Mouse (Mus musculus): ENCODE data around the gene Slco3a1. TPM values are rescaled to one million over a fixed set of nuclear protein-coding genes. Genes with fewer than 3 reads are reported as not detected.

The Slco3a1 gene
- polyA plus RNA-seq, 1 experiment from 2014 or later = 19.5 TPM

DNA sequence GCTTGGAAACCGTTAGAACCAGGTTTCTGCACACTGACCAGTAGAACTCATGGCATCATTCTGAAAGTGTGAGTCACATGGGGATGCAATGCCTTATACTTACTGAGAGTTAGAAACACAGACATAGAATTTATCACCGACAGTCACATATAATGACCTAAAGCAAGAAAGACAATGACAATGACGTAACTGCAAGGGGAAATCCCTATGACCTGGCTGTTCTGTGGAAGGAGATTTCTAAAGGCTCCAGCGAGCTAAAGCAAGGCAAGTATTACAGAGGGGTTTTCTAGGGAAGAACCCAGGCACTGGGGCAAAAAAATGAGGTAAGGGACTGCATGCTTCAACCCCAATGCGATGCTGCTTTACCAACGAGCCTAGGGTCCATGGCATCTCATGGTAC, 26.9 kb downstream of the Slco3a1 start:
- no peak for ATAC-seq (ENCODE audit: extremely low read depth, insufficient number of reproducible peaks, low FRiP score, low TSS enrichment)
- H3K27ac ChIP-seq (replicated peaks) = peak overlapping the region; percentile 33
- no peak overlapping the region for H3K4me2 ChIP-seq
- H3K9me3 ChIP-seq = no peaks in the 10 kb centered on the region
- H3K9ac ChIP-seq = no peak overlapping the region
- no peaks in the 10 kb centered on the region for H3K36me3 ChIP-seq
- H3K4me1 ChIP-seq = peaks cover 73% of the 10 kb centered on the region
- H3K27me3 ChIP-seq (replicated peaks) = no peaks in the 10 kb centered on the region
- no peak overlapping the region for H3K4me3 ChIP-seq
- 76% methylated on average over 6 of the region's 6 CpGs for whole genome bisulfite sequencing

DNA sequence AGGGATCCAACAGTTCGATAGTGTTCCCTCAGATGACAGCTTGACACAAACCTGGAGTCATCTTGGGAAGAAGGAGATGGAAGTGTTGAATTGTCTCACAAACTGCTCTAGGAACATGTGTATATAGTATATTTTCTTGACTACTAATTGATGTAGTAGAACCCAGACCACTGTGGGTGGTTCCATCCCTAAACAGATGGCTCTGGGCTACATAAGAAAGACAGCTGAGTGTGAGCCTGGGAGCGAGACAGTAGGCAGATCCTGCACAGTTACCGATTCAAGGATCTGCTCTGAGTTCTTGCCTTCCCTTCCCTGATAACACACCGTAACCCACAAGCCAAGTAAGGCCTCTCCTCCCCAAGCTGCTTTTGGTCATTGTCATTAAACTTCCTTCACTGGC, 28.6 kb downstream of the Slco3a1 start:
- Histone ChIP-seq H3K9me3 (no peaks in the 10 kb centered on the region), H3K27ac (replicated peaks) (no peak overlapping the region), H3K36me3 (no peaks in the 10 kb centered on the region), H3K27me3 (replicated peaks) (no peaks in the 10 kb centered on the region), H3K4me1 (peaks cover 70% of the 10 kb centered on the region), H3K4me3 (no peak overlapping the region), H3K4me2 (no peak overlapping the region), H3K9ac (no peak overlapping the region)
- WGBS = 61% methylated on average over 4 of the region's 4 CpGs
- ATAC-seq (ENCODE audit: extremely low read depth, insufficient number of reproducible peaks, low FRiP score, low TSS enrichment) = no peak

DNA sequence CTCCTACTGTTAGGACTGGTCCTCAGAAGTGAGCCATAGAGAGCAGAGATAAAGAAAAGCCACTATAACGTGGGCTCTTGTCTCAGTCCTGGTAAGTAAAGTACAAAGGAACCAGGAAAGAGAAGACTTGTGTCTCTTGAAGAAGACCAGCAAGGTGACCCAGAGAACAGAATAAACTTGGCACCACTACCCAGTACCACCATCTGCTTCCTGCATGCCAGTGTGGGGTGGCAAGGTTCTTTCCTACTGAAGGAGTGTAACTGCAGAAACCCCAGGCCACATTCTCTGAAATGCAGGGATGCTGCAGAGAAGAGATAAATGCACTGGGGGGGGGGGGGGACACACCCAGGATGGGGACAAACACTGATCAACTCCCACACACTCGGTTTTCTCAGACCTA, 29.0 kb downstream of the Slco3a1 start:
- Histone ChIP-seq H3K27ac (replicated peaks) (no peak overlapping the region), H3K4me2 (no peak overlapping the region), H3K4me3 (no peak overlapping the region), H3K27me3 (replicated peaks) (no peaks in the 10 kb centered on the region), H3K9me3 (no peaks in the 10 kb centered on the region), H3K4me1 (peaks cover 73% of the 10 kb centered on the region), H3K9ac (no peak overlapping the region), H3K36me3 (no peaks in the 10 kb centered on the region)
- no peak for ATAC-seq (ENCODE audit: extremely low read depth, insufficient number of reproducible peaks, low FRiP score, low TSS enrichment)
- WGBS = 46% methylated on average over 2 of the region's 2 CpGs

DNA sequence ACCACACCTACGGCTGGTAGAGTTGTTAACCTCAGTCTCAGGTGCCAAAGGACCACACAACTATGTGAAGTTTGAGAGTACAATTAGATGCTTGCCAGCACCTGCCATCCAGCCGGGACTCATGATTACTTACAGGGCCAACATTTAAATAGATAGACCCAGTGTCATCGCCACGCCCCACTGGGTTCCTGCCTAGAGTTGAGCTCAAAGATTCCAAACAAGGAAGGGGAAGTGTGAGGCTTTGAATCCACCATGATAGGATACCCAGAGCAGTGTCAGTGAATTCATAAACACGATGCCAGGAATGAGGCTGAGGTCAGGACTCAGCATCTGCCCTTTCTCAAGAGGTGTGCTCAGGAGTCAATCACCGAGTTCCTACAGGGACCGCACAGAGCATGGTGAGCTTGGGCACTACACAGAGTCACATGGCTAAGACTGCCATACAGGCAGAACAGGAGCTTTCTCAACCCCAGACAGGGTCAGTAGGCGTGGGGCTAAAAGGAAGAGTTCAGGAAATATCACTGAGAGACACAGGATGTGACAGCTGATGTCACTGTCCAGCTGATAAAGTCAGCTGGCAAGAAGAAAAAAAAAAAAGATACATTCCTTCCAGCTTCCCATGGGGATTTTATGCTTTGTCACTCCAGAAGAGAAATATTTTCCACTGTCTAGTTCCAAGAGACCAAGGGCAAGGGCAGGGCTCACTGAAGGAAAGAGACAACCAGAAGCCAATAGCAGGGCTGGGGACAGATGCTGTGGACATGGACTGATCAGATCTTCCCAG, 30.2 kb downstream of the Slco3a1 start:
- Histone ChIP-seq H3K4me2 (no peak overlapping the region), H3K36me3 (no peaks in the 10 kb centered on the region), H3K4me3 (no peak overlapping the region), H3K9me3 (no peaks in the 10 kb centered on the region), H3K9ac (no peak overlapping the region), H3K27ac (replicated peaks) (peak overlapping the region; percentile 53), H3K4me1 (peaks cover 62% of the 10 kb centered on the region), H3K27me3 (replicated peaks) (no peaks in the 10 kb centered on the region)
- 61% methylated on average over 8 of the region's 8 CpGs for WGBS
- ATAC-seq (ENCODE audit: extremely low read depth, insufficient number of reproducible peaks, low FRiP score, low TSS enrichment) = no peak

DNA sequence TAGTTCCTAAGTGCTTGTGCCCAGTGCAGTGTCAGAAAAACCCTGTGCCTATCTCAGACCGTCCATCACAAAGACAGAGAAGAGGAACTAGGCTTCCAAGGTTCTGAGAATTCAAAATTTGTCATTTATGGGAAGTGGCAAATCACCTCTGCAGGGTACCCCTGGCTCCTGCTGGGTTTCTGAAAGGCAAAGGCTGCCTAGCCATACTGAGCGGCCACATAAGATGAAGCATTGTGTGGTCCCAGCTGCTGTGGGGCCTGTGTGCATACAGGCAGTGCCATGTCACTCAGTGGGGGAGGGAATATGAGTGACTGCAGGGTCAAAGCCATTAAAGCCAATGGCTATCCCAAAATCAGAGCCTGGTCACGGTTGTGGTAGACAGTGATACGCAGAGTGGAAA, 31.5 kb downstream of the Slco3a1 start:
- H3K4me3 ChIP-seq = no peak overlapping the region
- H3K27me3 ChIP-seq (replicated peaks) = no peaks in the 10 kb centered on the region
- H3K4me1 ChIP-seq = peaks cover 53% of the 10 kb centered on the region
- H3K36me3 ChIP-seq = no peaks in the 10 kb centered on the region
- no peaks in the 10 kb centered on the region for H3K9me3 ChIP-seq
- no peak for ATAC-seq (ENCODE audit: extremely low read depth, insufficient number of reproducible peaks, low FRiP score, low TSS enrichment)
- H3K9ac ChIP-seq = no peak overlapping the region
- no peak overlapping the region for H3K27ac ChIP-seq (replicated peaks)
- no peak overlapping the region for H3K4me2 ChIP-seq
- 73% methylated on average over 4 of the region's 4 CpGs for WGBS

DNA sequence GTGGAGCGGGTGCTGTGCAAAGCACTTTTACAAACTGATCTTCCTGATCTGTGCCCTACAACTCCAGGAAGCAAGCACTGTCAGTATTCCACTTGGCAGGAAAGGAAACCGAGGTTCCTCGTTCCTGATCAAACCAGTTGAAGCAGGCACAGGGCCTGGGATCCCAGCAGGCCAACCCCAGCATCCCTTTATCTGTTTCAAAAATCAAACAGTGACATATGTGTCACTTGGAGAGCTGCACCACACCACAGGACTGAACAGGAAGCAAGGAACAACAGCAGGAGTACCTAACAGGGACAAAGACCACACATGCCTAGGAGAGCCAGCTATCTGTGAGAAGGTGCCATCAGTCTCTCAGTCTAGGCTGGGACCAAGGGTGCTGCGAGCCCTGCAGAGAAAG, 32.3 kb downstream of the Slco3a1 start:
- Histone ChIP-seq H3K4me1 (peaks cover 45% of the 10 kb centered on the region), H3K27ac (replicated peaks) (no peak overlapping the region)

DNA sequence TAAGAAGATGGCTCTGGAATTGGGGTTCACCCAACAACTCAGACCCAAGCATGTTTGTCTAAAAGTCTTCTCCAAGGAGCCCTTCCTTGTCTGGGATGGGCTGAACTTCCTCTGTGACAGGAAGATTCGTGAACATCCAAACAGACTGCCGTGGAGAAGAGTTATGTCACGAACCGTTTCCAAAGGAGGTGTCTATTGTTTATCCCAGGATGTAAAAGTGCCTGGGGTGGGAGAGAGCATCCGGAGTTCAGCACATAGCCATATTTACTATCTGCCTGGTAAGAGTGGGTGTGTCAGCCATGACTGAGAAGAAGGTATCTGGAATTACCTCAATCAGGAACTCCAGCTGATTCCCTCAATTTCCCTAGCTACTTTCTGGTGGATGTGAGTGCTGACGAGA, 35.2 kb downstream of the Slco3a1 start:
- Histone ChIP-seq H3K4me3 (no peak overlapping the region), H3K27ac (replicated peaks) (no peak overlapping the region), H3K36me3 (no peaks in the 10 kb centered on the region), H3K9me3 (no peaks in the 10 kb centered on the region), H3K4me1 (peaks cover 24% of the 10 kb centered on the region), H3K27me3 (replicated peaks) (no peaks in the 10 kb centered on the region), H3K9ac (no peak overlapping the region), H3K4me2 (no peak overlapping the region)
- no peak for ATAC-seq (ENCODE audit: extremely low read depth, insufficient number of reproducible peaks, low FRiP score, low TSS enrichment)
- 67% methylated on average over 6 of the region's 6 CpGs for WGBS

More for the DNA sequence above, 32.3 kb downstream of the Slco3a1 start:
- ATAC-seq (ENCODE audit: extremely low read depth, insufficient number of reproducible peaks, low FRiP score, low TSS enrichment) = no peak
- Histone ChIP-seq H3K9ac (no peak overlapping the region), H3K27me3 (replicated peaks) (no peaks in the 10 kb centered on the region), H3K36me3 (no peaks in the 10 kb centered on the region), H3K4me3 (no peak overlapping the region), H3K4me2 (no peak overlapping the region), H3K9me3 (no peaks in the 10 kb centered on the region)
- WGBS = 66% methylated on average over 4 of the region's 4 CpGs

DNA sequence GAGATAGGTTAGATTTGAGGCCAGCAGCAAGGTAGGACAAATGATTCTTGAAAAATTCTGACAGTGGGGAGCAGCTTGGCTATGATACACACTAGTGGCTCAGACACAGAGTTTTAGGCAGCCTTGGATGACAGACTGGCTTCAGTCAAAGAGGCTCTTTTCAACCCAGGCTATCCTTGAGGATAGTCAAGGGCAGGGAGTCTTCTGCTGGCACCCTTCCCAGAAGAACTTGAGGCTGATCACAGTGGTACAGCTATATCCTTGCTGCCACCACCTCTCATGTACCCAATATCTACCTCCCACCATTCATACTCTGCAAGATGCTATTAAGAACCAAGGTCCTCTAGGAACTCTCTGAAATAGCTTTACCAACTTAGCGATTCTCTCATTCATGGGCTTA, 35.8 kb downstream of the Slco3a1 start:
- no peaks in the 10 kb centered on the region for H3K27me3 ChIP-seq (replicated peaks)
- no peak for ATAC-seq (ENCODE audit: extremely low read depth, insufficient number of reproducible peaks, low FRiP score, low TSS enrichment)
- no peaks in the 10 kb centered on the region for H3K9me3 ChIP-seq
- no peak overlapping the region for H3K4me3 ChIP-seq
- 79% methylated on average over 1 of the region's 1 CpGs for WGBS
- H3K36me3 ChIP-seq = no peaks in the 10 kb centered on the region
- H3K27ac ChIP-seq (replicated peaks) = no peak overlapping the region
- H3K4me1 ChIP-seq = peaks cover 18% of the 10 kb centered on the region
- H3K9ac ChIP-seq = no peak overlapping the region
- H3K4me2 ChIP-seq = no peak overlapping the region

DNA sequence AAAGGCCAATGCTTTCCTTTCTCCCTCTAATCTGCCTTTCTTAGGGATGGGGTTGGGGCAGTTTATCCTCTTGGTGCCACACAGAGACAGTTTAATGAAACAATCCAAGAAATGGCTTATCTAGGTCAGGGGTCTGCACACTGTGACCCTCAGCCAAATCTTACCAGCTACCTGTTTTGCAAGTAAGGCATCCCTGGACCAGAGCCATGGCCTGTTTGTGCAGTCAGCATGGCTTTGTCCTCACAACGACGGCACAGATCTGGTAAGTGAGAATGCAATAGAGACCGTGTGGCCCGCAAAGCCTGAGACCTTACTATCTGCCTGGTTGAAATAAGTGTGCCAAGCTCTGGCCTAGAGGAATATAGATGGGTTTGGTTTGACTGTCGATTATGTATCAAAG, 36.3 kb downstream of the Slco3a1 start:
- no peak overlapping the region for H3K4me2 ChIP-seq
- H3K9ac ChIP-seq = no peak overlapping the region
- H3K36me3 ChIP-seq = no peaks in the 10 kb centered on the region
- no peak overlapping the region for H3K4me3 ChIP-seq
- H3K27ac ChIP-seq (replicated peaks) = no peak overlapping the region
- peaks cover 18% of the 10 kb centered on the region for H3K4me1 ChIP-seq
- WGBS = 86% methylated on average over 5 of the region's 5 CpGs
- no peaks in the 10 kb centered on the region for H3K27me3 ChIP-seq (replicated peaks)
- no peaks in the 10 kb centered on the region for H3K9me3 ChIP-seq
- ATAC-seq (ENCODE audit: extremely low read depth, insufficient number of reproducible peaks, low FRiP score, low TSS enrichment) = no peak

DNA sequence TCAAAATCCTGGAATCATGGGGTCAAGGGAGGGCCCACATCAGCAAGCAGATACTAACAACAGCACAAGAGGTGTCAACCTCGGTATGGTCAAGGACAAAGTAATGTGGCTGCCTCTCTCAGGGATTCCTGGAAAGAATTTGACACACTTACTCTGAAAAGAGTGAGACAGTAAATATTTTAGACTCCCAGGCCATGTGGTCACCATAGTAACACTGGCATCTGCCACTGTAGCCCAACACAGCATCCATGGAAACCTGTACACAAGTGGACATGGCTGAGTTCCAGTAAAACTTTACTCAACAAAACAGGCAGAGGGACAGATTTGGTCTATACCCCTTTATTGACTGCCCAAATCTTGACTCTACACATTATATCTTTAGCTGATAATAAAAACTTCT, 43.9 kb downstream of the Slco3a1 start:
- 49% methylated on average over 1 of the region's 1 CpGs for WGBS
- Histone ChIP-seq H3K27ac (replicated peaks) (no peak overlapping the region), H3K36me3 (no peaks in the 10 kb centered on the region), H3K4me3 (no peak overlapping the region), H3K9ac (no peak overlapping the region), H3K4me2 (no peak overlapping the region), H3K4me1 (peaks cover 23% of the 10 kb centered on the region), H3K9me3 (no peaks in the 10 kb centered on the region), H3K27me3 (replicated peaks) (no peaks in the 10 kb centered on the region)
- ATAC-seq (ENCODE audit: extremely low read depth, insufficient number of reproducible peaks, low FRiP score, low TSS enrichment) = no peak

DNA sequence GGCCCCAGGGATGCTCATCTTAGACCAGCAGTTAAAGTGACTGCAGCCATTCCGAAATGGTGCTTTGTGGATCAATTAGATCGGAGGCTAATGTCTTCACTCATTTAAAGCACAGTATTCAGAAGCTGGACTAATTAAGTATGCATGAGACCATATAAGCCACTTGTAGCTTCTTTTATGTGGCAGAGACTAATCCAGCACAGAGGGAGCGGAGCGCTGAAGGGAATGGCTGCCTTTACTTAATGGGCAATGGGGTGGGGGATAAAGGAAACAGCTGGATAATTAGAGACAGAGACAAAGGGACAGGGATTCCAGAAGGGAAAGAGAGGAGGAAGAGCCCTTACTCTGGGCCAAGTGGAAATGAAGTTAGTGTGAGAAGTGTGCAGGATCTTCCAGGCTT, 46.4 kb downstream of the Slco3a1 start:
- no peak overlapping the region for H3K27ac ChIP-seq (replicated peaks)
- 77% methylated on average over 4 of the region's 4 CpGs for WGBS
- no peaks in the 10 kb centered on the region for H3K9me3 ChIP-seq
- H3K4me1 ChIP-seq = peaks cover 23% of the 10 kb centered on the region
- no peak for ATAC-seq (ENCODE audit: extremely low read depth, insufficient number of reproducible peaks, low FRiP score, low TSS enrichment)
- no peak overlapping the region for H3K9ac ChIP-seq
- H3K4me3 ChIP-seq = no peak overlapping the region
- H3K27me3 ChIP-seq (replicated peaks) = no peaks in the 10 kb centered on the region
- H3K4me2 ChIP-seq = no peak overlapping the region
- H3K36me3 ChIP-seq = peaks cover 4% of the 10 kb centered on the region

DNA sequence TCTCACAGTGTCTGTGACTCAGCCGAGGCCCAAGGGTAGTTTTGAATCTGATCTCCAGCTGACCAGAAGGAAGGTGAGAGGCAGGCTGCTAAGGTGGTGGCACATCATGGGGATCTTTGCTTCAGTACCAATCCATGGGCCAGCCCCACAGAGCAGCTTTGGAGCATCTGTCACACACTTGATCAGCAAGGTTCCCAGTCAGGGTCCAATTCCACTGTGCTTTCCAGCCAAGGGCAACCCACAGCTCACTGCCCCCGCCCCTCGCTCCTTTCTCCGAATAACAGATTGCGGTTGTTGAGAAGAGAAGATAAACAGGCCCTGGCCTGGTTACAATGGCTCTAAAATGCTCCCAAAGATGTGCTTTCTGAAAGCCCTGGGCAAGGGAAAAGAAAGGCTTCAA, 47.7 kb downstream of the Slco3a1 start:
- H3K27me3 ChIP-seq (replicated peaks) = no peaks in the 10 kb centered on the region

More for the DNA sequence above, 47.7 kb downstream of the Slco3a1 start:
- peaks cover 4% of the 10 kb centered on the region for H3K36me3 ChIP-seq
- H3K9me3 ChIP-seq = no peaks in the 10 kb centered on the region
- no peak overlapping the region for H3K27ac ChIP-seq (replicated peaks)
- no peak for ATAC-seq (ENCODE audit: extremely low read depth, insufficient number of reproducible peaks, low FRiP score, low TSS enrichment)
- no peak overlapping the region for H3K9ac ChIP-seq
- peaks cover 23% of the 10 kb centered on the region for H3K4me1 ChIP-seq
- no peak overlapping the region for H3K4me3 ChIP-seq
- H3K4me2 ChIP-seq = no peak overlapping the region
- WGBS = 77% methylated on average over 5 of the region's 5 CpGs
